Mouse (Mus musculus) kidney, postnatal 0 days (tissue): ENCODE data around the gene Psd4. TPM values are rescaled to one million over a fixed set of nuclear protein-coding genes. Genes with fewer than 3 reads are reported as not detected.

Source experiments
- ATAC-seq: fragments of 200-750 bp; cut with Nextera tagmentation; replicated peaks from 2 replicates; pipeline ENCODE4 v1.8.0; 2017; ENCODE audit warnings: low read depth, moderate number of reproducible peaks, moderate TSS enrichment, moderate library complexity; ENCODE audit not compliant: low FRiP score
- DNase-seq: peaks from one replicate; pipeline ENCODE4 v3.0.0-alpha.2; 2016; ENCODE audit warnings: low spot score
- H3K27ac ChIP-seq: fragments of 300-500 bp; sonication (generic); 2 replicates; pipeline ENCODE4 v1.5.1; 2014; ENCODE audit warnings: mild to moderate bottlenecking
- H3K27me3 ChIP-seq: fragments of 300-500 bp; sonication (generic); 2 replicates; pipeline ENCODE4 v1.6.1; 2014; ENCODE audit warnings: low read length, mixed read lengths; ENCODE audit not compliant: insufficient read depth
- H3K36me3 ChIP-seq: fragments of 300-500 bp; sonication (generic); 2 replicates; pipeline ENCODE4 v1.6.1; 2014; ENCODE audit warnings: low read length, mixed read lengths; ENCODE audit not compliant: insufficient read depth
- H3K4me1 ChIP-seq: fragments of 300-500 bp; sonication (generic); replicated peaks from 2 replicates; pipeline ENCODE4 v1.6.1; 2014; ENCODE audit warnings: antibody characterized with exemption, low read length, mixed read lengths; ENCODE audit not compliant: insufficient read depth
- H3K4me2 ChIP-seq: fragments of 300-500 bp; sonication (generic); 2 replicates; pipeline ENCODE4 v1.6.1; 2014; ENCODE audit warnings: mild to moderate bottlenecking, low read length, moderate library complexity, mixed read lengths
- H3K4me3 ChIP-seq: fragments of 300-500 bp; sonication (generic); replicated peaks from 2 replicates; pipeline ENCODE4 v1.5.1; 2014; ENCODE audit warnings: low read depth, low read length
- H3K9ac ChIP-seq: fragments of 300-500 bp; sonication (generic); 2 replicates; pipeline ENCODE4 v1.6.1; 2014; ENCODE audit warnings: low read depth, low read length
- H3K9me3 ChIP-seq: fragments of 300-500 bp; sonication (generic); replicated peaks from 2 replicates; pipeline ENCODE4 v1.6.1; 2016; ENCODE audit warnings: low read length, inconsistent platforms, mixed read lengths
- CTCF ChIP-seq: IDR thresholded peaks from 2 replicates; pipeline ENCODE4 v1.5.1; 2016; ENCODE audit warnings: antibody characterized with exemption, low read depth, mild to moderate bottlenecking, moderate library complexity
- WGBS: fragments of 180-500 bp; shearing (Covaris S2); extraction: QIAGEN DNeasy Blood & Tissue Kit; methylation state at CpG from one replicate; pipeline ENCODE4 v1.1.7; 2014; 5-methylcytosine and 5-hydroxymethylcytosine counted together
- polyA plus RNA-seq: library from polyadenylated mRNA; unstranded; fragments of >200 nt; fragmentation: Nextera tagmentation; extraction: Ambion mirVana; gene quantifications from 2 replicates; pipeline ENCODE4 v1.2.1, GENCODE M21; 2015

Gene Psd4
- polyA plus RNA-seq, 1 experiment from 2014 or later: 2.3 TPM

DNA sequence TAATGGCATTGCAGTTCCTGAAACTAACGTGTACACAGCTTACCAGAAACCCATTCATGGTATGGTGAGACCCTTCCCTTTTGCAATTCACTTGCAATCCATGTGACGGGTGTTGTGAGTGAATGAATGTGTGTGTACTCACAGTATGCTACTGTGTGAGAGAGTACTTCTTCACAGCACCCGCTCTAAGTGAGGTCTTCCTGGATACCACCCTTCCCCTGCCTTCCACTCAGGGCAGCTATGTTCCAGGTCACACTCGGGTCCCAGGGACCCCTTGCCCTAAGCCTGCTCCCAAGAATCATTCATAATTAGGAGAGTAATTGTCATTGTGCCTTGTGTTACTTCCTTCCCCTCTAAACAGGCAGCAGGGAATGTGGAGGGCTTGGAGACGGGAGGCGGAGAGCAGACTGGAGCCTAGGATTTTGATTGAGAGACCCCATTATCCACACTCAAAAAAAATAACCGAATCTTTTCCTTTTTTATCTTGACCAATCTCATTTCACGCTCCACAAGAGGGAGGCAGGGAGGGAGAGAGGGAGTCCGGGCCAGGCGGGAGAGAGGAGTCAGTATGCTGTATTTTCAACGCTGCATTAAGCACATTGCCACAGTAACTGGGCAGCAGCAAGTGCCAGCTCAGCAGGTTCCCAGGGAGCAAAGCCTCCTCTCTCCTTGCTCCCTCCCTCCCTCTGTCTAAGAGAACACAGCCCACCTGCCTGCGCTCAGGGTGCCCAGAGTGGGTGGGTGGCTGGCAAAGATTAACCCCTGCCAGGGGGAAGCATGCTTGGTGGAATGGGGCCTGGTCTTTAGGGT is 60.7 kb downstream of the Psd4 start:
- peaks cover 6% of the 10 kb centered on the region; the same call in 1 of the 2 replicates for H3K4me1 ChIP-seq

DNA sequence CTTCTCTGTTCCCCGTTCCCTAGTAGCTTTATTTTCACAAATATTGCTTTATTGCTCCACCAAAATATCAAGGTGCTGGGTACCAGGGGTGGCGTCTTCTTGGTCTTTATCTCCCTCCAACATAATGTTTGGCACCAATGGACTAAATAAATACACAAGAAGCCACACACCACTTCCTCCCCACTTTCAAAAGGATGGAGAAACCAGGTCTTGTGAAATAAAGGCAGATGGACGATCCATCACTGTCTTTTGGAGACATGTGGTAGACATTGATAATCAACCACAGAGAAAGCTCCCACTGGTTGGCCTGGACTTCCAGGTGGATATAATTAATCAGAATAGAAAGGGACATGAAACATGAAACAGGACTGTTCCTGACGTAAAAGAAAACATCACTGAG is 62.4 kb downstream of the Psd4 start:
- Histone ChIP-seq H3K36me3 (peaks cover 9% of the 10 kb centered on the region), H3K4me3 (no peak overlapping the region), H3K4me2 (no peak overlapping the region), H3K27ac (no peak overlapping the region), H3K9me3 (no peaks in the 10 kb centered on the region), H3K9ac (no peak overlapping the region), H3K4me1 (peaks cover 6% of the 10 kb centered on the region; the same call in 1 of the 2 replicates), H3K27me3 (no peaks in the 10 kb centered on the region)
- no peak for TF ChIP-seq CTCF
- 77% methylated on average over 4 of the region's 4 CpGs for WGBS
- ATAC-seq (no peak), DNase-seq (no peak)

More for the DNA sequence above, 60.7 kb downstream of the Psd4 start:
- Histone ChIP-seq H3K9me3 (no peaks in the 10 kb centered on the region), H3K4me2 (no peak overlapping the region), H3K9ac (no peak overlapping the region), H3K27me3 (no peaks in the 10 kb centered on the region), H3K27ac (peak overlapping the region; percentile 81), H3K36me3 (peaks cover 4% of the 10 kb centered on the region; the same call in 1 of the 2 replicates), H3K4me3 (no peak overlapping the region)
- DNase-seq (peak; percentile 81), ATAC-seq (peak; percentile 93)
- TF ChIP-seq CTCF: peak; percentile 55
- 33% methylated on average over 11 of the region's 12 CpGs for WGBS

DNA sequence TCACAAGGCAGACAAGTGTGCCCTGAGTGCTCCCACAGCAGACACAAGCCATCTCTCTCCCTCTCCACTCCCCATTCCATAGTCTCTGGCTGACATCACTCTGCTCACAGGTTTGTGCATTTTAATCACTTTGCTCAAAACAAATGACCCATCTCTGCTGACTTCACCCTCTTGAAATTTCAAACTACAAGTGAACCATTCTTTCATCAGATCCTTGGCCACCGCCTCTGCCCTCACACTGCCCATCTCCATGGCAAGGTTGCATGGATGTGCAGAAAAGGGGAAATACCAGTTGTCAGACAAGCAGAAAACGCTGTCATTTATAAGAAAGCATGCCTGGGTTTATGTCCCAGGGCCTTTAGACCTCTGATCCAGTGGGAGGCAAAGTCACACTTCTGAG is 67.3 kb downstream of the Psd4 start:
- H3K9me3 ChIP-seq: no peaks in the 10 kb centered on the region
- WGBS: 81% methylated on average over 2 of the region's 2 CpGs
- H3K36me3 ChIP-seq: peaks cover 45% of the 10 kb centered on the region

DNA sequence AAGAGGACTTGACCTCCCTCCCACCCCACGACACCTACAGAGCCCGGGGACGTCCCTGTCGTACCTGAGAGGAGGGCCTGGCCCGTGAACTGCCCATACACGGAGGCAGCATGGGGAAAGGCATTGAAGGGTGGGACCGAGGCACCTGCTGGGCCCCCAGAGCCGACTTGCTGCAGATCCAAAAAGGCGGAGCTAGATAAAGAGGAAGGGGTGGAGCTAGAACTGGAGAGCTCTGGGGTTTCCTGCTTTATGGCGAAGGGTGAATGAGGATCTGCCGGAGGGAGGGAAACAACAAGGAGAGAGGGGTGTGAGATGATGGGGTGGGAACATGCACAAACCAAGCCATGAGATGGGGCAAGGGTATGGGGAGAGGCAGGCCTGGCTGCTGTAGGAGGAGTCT is 68.3 kb downstream of the Psd4 start:
- no peaks in the 10 kb centered on the region for H3K9me3 ChIP-seq
- no peak for DNase-seq
- H3K4me3 ChIP-seq: no peak overlapping the region
- no peak overlapping the region for H3K4me2 ChIP-seq
- no peaks in the 10 kb centered on the region for H3K4me1 ChIP-seq
- ATAC-seq: peak; percentile 34; the same call in 1 of the 2 replicates
- TF ChIP-seq CTCF: no peak
- no peak overlapping the region for H3K27ac ChIP-seq
- H3K27me3 ChIP-seq: no peaks in the 10 kb centered on the region
- WGBS: 76% methylated on average over 11 of the region's 11 CpGs
- H3K36me3 ChIP-seq: peaks cover 48% of the 10 kb centered on the region
- H3K9ac ChIP-seq: no peak overlapping the region

More for the DNA sequence above, 67.3 kb downstream of the Psd4 start:
- DNase-seq: no peak
- no peak for TF ChIP-seq CTCF
- no peak overlapping the region for H3K27ac ChIP-seq
- no peaks in the 10 kb centered on the region for H3K27me3 ChIP-seq
- no peak overlapping the region for H3K9ac ChIP-seq
- no peak overlapping the region for H3K4me2 ChIP-seq
- no peak for ATAC-seq
- no peaks in the 10 kb centered on the region for H3K4me1 ChIP-seq
- H3K4me3 ChIP-seq: no peak overlapping the region

DNA sequence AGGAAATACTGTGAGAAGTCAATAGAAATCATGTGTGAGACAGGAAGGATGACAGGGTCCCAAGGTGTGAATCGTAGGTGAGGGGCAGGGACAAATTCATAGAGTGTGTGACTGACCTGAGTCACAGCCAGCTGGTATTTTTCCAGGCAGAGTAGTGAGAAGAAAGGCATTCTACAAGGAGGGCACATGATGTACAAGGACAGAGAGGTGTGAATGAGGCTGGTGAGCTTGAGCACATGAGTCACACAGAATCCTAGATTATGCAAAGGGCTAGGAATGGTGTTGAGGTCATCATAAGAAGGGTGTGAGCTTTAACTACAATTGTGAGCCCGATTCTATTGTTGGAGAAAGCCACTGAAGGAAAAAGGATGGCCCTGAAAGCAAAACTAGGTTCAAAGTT is 72.7 kb downstream of the Psd4 start:
- TF ChIP-seq CTCF: no peak
- no peaks in the 10 kb centered on the region for H3K4me1 ChIP-seq
- peaks cover 54% of the 10 kb centered on the region for H3K36me3 ChIP-seq
- peak; percentile 40; the same call in 1 of the 2 replicates for ATAC-seq
- no peaks in the 10 kb centered on the region for H3K27me3 ChIP-seq
- H3K9me3 ChIP-seq: no peaks in the 10 kb centered on the region
- DNase-seq: no peak
- WGBS: 68% methylated on average over 2 of the region's 2 CpGs
- no peak overlapping the region for H3K4me2 ChIP-seq
- H3K9ac ChIP-seq: no peak overlapping the region
- no peak overlapping the region for H3K4me3 ChIP-seq
- no peak overlapping the region for H3K27ac ChIP-seq

DNA sequence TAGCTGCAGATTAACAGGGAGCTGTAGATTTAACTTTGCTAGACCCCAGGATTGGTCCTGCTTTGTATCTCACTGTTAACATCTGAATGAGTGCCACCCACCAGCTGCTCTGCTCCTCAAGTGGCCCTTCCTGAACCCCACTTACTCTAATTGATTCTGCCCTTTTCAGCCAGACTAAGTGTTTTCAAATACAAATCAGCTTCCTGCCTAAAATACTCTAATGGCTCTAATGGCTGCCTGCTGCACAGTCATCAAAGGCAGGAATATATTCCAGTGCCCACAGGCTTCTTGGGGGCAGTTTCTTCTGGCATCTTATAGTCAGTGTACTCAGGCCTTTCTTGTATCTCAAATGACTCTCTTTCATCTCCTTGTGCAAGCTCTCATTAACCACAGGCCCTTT is 74.5 kb downstream of the Psd4 start:
- H3K36me3 ChIP-seq: peaks cover 40% of the 10 kb centered on the region
- H3K4me1 ChIP-seq: 0 out of 2 replicates have a peak, but pooled peaks cover 2% of the 10 kb centered on the region

More for the DNA sequence above, 74.5 kb downstream of the Psd4 start:
- Histone ChIP-seq H3K4me2 (no peak overlapping the region), H3K9ac (no peak overlapping the region), H3K4me3 (no peak overlapping the region), H3K27me3 (no peaks in the 10 kb centered on the region), H3K9me3 (no peaks in the 10 kb centered on the region), H3K27ac (0 out of 2 replicates have a peak overlapping the region, but pooled peaks have one; percentile 8)
- no peak for DNase-seq
- TF ChIP-seq CTCF: no peak
- no peak for ATAC-seq
